In the genomic region with DNA sequence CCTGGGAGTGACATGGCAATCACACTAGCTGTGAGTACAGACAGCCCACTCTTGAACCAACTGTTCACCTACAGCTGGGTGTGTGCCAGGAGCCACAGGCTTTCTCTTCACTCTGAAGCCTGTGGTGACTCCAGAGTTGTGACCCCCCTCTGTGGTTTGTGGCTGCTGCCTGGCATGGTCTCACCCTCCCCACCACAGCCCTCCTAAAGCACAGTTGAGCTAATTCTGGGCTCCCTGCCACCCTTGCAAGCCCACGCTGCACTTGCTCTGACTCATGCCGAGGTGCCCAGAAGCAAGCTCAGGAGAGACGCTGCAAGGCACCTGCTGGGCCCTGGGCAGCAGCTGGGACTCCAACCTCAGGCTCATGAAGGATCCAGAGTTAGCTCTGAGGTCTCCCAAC, we compare ENCODE assay signal across 10 mouse cellular contexts. TPM values are rescaled to one million over a fixed set of nuclear protein-coding genes. Genes with fewer than 3 reads are reported as not detected.
DNase-seq lines count a peak whose midpoint lies in the region; ATAC-seq and TF ChIP-seq lines count a peak whose summit lies in the region.
"Had no signal": no experiment of that assay in that cellular context is flagged by ENCODE, and none has a peak within 500 bp of the region (broad histone marks: within the 10 kb centered on the region; RNA-seq: fewer than 3 reads in every experiment).

No protein-coding gene starts in this region.

- DNase-seq in adrenal gland, adult (ENCODE audit: inconsistent age in 2 of 2, low spot score in 1 of 2): peak; percentile 28 to 64
- no peak for DNase-seq in adrenal gland, postnatal 4 days (ENCODE audit: low spot score in 2 of 2)
- DNase-seq in midbrain, postnatal 0 days (ENCODE audit: low spot score): peak; percentile 32
- DNase-seq in midbrain, embryonic 14.5 days: no peak
- DNase-seq in left cerebral cortex, postnatal 4 days: peak; percentile 70
- DNase-seq in thymus, postnatal 25 days: peak; percentile 72
- DNase-seq in embryo, embryonic 11 days: no peak
- DNase-seq: kidney, postnatal 14 days had no signal

- H3K4me3 ChIP-seq in midbrain, postnatal 0 days (ENCODE audit: low read depth, low read length): no peak overlapping the region
- H3K4me3 ChIP-seq in midbrain, embryonic 14.5 days (replicated peaks; ENCODE audit: low read depth, low read length): no peak overlapping the region
- H3K4me3 ChIP-seq in heart, embryonic 12.5 days: no peak overlapping the region

- no peak overlapping the region for H3K27ac ChIP-seq in midbrain, postnatal 0 days (ENCODE audit: low read depth, low read length)
- H3K27ac ChIP-seq in midbrain, embryonic 14.5 days (replicated peaks; ENCODE audit: low read depth, low read length): no peak overlapping the region
- H3K27ac ChIP-seq in heart, embryonic 12.5 days (ENCODE audit: poor library complexity, severe bottlenecking): no peak overlapping the region

- no peak for TF ChIP-seq CTCF in midbrain, postnatal 0 days (IDR thresholded peaks at IDR 0.05)

- 53% methylated on average over 3 of the region's 3 CpGs for WGBS in midbrain, postnatal 0 days
- WGBS in midbrain, embryonic 14.5 days: 85% methylated on average over 3 of the region's 3 CpGs
- WGBS in heart, embryonic 12.5 days: 74% methylated on average over 3 of the region's 3 CpGs

- H3K36me3 ChIP-seq in midbrain, postnatal 0 days (ENCODE audit: insufficient read depth, low read length): no peaks in the 10 kb centered on the region
- H3K36me3 ChIP-seq in midbrain, embryonic 14.5 days (ENCODE audit: control insufficient read depth, insufficient read depth, low read length): no peaks in the 10 kb centered on the region
- no peaks in the 10 kb centered on the region for H3K36me3 ChIP-seq in heart, embryonic 12.5 days

- H3K9me3 ChIP-seq in midbrain, postnatal 0 days (ENCODE audit: low read length): no peaks in the 10 kb centered on the region
- H3K9me3 ChIP-seq in midbrain, embryonic 14.5 days (ENCODE audit: control insufficient read depth, low read length): no peaks in the 10 kb centered on the region
- no peaks in the 10 kb centered on the region for H3K9me3 ChIP-seq in heart, embryonic 12.5 days (replicated peaks)

- H3K4me1 ChIP-seq in midbrain, postnatal 0 days (ENCODE audit: insufficient read depth, low read length): peaks cover 5% of the 10 kb centered on the region; the same call in 1 of the 2 replicates
- peaks cover 7% of the 10 kb centered on the region; the same call in 1 of the 2 replicates for H3K4me1 ChIP-seq in midbrain, embryonic 14.5 days (ENCODE audit: control insufficient read depth, insufficient read depth, low read length)
- peaks cover 51% of the 10 kb centered on the region for H3K4me1 ChIP-seq in heart, embryonic 12.5 days (replicated peaks)

- no peak for ATAC-seq in midbrain, postnatal 0 days (ENCODE audit: low FRiP score)
- no peak for ATAC-seq in midbrain, embryonic 14.5 days (ENCODE audit: low FRiP score, low TSS enrichment)
- no peak for ATAC-seq in heart, embryonic 12.5 days (ENCODE audit: insufficient number of reproducible peaks, low FRiP score)

- no peaks in the 10 kb centered on the region for H3K27me3 ChIP-seq in midbrain, postnatal 0 days (ENCODE audit: insufficient read depth, low read length)
- H3K27me3 ChIP-seq in midbrain, embryonic 14.5 days (ENCODE audit: control insufficient read depth, insufficient read depth, low read length): no peaks in the 10 kb centered on the region
- no peaks in the 10 kb centered on the region for H3K27me3 ChIP-seq in heart, embryonic 12.5 days (replicated peaks)

- intact Hi-C loops in left cerebral cortex, postnatal 4 days (cut with DNase I): no loop called here

- H3K9ac ChIP-seq in midbrain, postnatal 0 days (replicated peaks; ENCODE audit: low read length, poor library complexity, severe bottlenecking): no peak overlapping the region
- H3K9ac ChIP-seq in midbrain, embryonic 14.5 days (replicated peaks; ENCODE audit: low read length): no peak overlapping the region
- H3K9ac ChIP-seq in heart, embryonic 12.5 days: no peak overlapping the region

- H3K4me2 ChIP-seq in midbrain, postnatal 0 days (ENCODE audit: low read depth, low read length, poor library complexity, severe bottlenecking): no peak overlapping the region
- no peak overlapping the region for H3K4me2 ChIP-seq in midbrain, embryonic 14.5 days (ENCODE audit: low read length)
- no peak overlapping the region for H3K4me2 ChIP-seq in heart, embryonic 12.5 days

RNA-seq across cellular contexts. Expression of a gene that starts 23.0 kb away (rescaled TPM):
- 1 to 10 TPM; 4.6 to 6.1 TPM for total RNA-seq in adrenal gland, postnatal 4 days (2021)
- total RNA-seq in midbrain, postnatal 0 days (2014; rRNA removed): 7.9 and 11.1 TPM in 2 replicates
- 5.2 and 6.9 TPM in 2 replicates for polyA plus RNA-seq in midbrain, postnatal 0 days (2015; fragmentation: Nextera tagmentation; extraction: Ambion mirVana)
- polyA plus RNA-seq in midbrain, embryonic 14.5 days (2014; fragmentation: Nextera tagmentation; extraction: Ambion mirVana): 1.3 and 1.9 TPM in 2 replicates
- 10 to 100 TPM; 24.8 to 30.1 TPM for total RNA-seq in left cerebral cortex, postnatal 4 days (2021)
- polyA plus RNA-seq in heart, embryonic 12.5 days (2016; fragmentation: Nextera tagmentation; extraction: Ambion mirVana): 6.4 and 6.5 TPM in 2 replicates
- polyA plus RNA-seq: C2C12 had no signal

Comparison
In these comparisons a context has a peak if more than half of its experiments do, and no peak if none do; other contexts are left out.
1. DNase-seq: peak in adrenal gland, adult (2 of 2), midbrain, postnatal 0 days (single experiment), left cerebral cortex, postnatal 4 days (single experiment) and thymus, postnatal 25 days (single experiment); none in adrenal gland, postnatal 4 days (0 of 2), midbrain, embryonic 14.5 days (single experiment) and embryo, embryonic 11 days (single experiment).